Mouse (Mus musculus) MEL (cell line): ENCODE measurements around the gene Tmem82. TPM values are rescaled to one million over a fixed set of nuclear protein-coding genes. Genes with fewer than 3 reads are reported as not detected.

Experiments used
- DNase-seq: peaks from one replicate; pipeline ENCODE4 v3.0.0; 2011; ENCODE audit warnings: low read depth, low spot score
- H3K27ac ChIP-seq: 2 replicates; pipeline ENCODE4 v1.5.1; 2012; ENCODE audit warnings: low read depth, mild to moderate bottlenecking, control low read depth, low read length, moderate library complexity; ENCODE audit not compliant: control insufficient read depth
- H3K27me3 ChIP-seq, 2 experiments: fragments of 150-350 bp in 1 of 2; sonication (generic) in 1 of 2; 2 replicates each; pipeline ENCODE4 v1.6.1; 2012; ENCODE audit warnings: low read length in 2 of 2, mild to moderate bottlenecking in 2 of 2, improper control_type of control experiment in 1 of 2, moderate library complexity in 1 of 2; ENCODE audit not compliant: insufficient read depth in 2 of 2, control insufficient read depth in 1 of 2
- H3K36me3 ChIP-seq, 2 experiments: 2 replicates each; pipeline ENCODE4 v1.6.1; 2012 to 2014; ENCODE audit warnings: low read length in 2 of 2, improper control_type of control experiment in 1 of 2, inconsistent platforms in 1 of 2, mild to moderate bottlenecking in 1 of 2; ENCODE audit not compliant: insufficient read depth in 2 of 2, control insufficient read depth in 1 of 2
- H3K4me1 ChIP-seq, 2 experiments: fragments of 150-350 bp in 1 of 2; sonication (generic) in 1 of 2; 2 replicates each; pipeline ENCODE4 v1.6.1; 2012; ENCODE audit warnings: low read length in 2 of 2, improper control_type of control experiment in 1 of 2, mild to moderate bottlenecking in 1 of 2; ENCODE audit not compliant: insufficient read depth in 2 of 2, control insufficient read depth in 1 of 2
- H3K4me3 ChIP-seq, 2 experiments: fragments of 150-350 bp in 1 of 2; sonication (generic) in 1 of 2; 2 replicates each; pipeline ENCODE4 v1.5.1; 2012; ENCODE audit warnings: low read depth in 2 of 2, low read length in 2 of 2, mild to moderate bottlenecking in 2 of 2, moderate library complexity in 2 of 2, control low read depth in 1 of 2, improper control_type of control experiment in 1 of 2; ENCODE audit not compliant: control insufficient read depth in 1 of 2, insufficient read depth in 1 of 2
- H3K79me2 ChIP-seq: 2 replicates; pipeline ENCODE4 v1.6.1; 2012; ENCODE audit warnings: mild to moderate bottlenecking, low read length, moderate library complexity; ENCODE audit not compliant: control insufficient read depth, poor library complexity, insufficient read depth
- H3K9ac ChIP-seq: 2 replicates; pipeline ENCODE4 v1.6.1; 2012; ENCODE audit warnings: low read depth, mild to moderate bottlenecking, control low read depth, low read length, moderate library complexity; ENCODE audit not compliant: control insufficient read depth, poor library complexity, severe bottlenecking
- H3K9me3 ChIP-seq: fragments of 150-350 bp; sonication (generic); replicated peaks from 2 replicates; pipeline ENCODE4 v1.6.1; 2012; ENCODE audit warnings: mild to moderate bottlenecking, low read length, improper control_type of control experiment, moderate library complexity; ENCODE audit not compliant: insufficient read depth
- CHD1 ChIP-seq: IDR thresholded peaks from 2 replicates; pipeline ENCODE4 v1.6.1; 2012; ENCODE audit warnings: low read depth, mild to moderate bottlenecking, inconsistent platforms, low read length, improper control_type of control experiment
- CTCF ChIP-seq, 3 experiments: IDR thresholded peaks in 2 of 3; conservative IDR thresholded peaks in 1 of 3; 2 replicates each; pipeline ENCODE4 v1.5.1; 2011 to 2012; ENCODE audit warnings: low read length in 3 of 3, low read depth in 2 of 3, mild to moderate bottlenecking in 2 of 3, improper control_type of control experiment in 1 of 3, inconsistent platforms in 1 of 3, mixed read lengths in 1 of 3, moderate library complexity in 1 of 3; ENCODE audit not compliant: control insufficient read depth in 1 of 3, insufficient read depth in 1 of 3, poor library complexity in 1 of 3, severe bottlenecking in 1 of 3
- ELF1 ChIP-seq: IDR thresholded peaks from 2 replicates; pipeline ENCODE4 v1.6.1; 2014; ENCODE audit warnings: low read depth, mild to moderate bottlenecking, inconsistent platforms, low read length, improper control_type of control experiment, moderate library complexity
- EP300 ChIP-seq, 2 experiments: IDR thresholded peaks; 2 replicates each; pipeline ENCODE4 v1.6.1; 2011; ENCODE audit warnings: improper control_type of control experiment in 2 of 2, low read length in 2 of 2, low read depth in 1 of 2, mild to moderate bottlenecking in 1 of 2
- ETS1 ChIP-seq: IDR thresholded peaks from 2 replicates; pipeline ENCODE4 v1.6.1; 2012; ENCODE audit warnings: low read depth, mild to moderate bottlenecking, inconsistent platforms, low read length, improper control_type of control experiment, moderate library complexity
- HCFC1 ChIP-seq: IDR thresholded peaks from 2 replicates; pipeline ENCODE4 v1.6.1; 2012; ENCODE audit warnings: low read depth, mild to moderate bottlenecking, inconsistent platforms, low read length, improper control_type of control experiment, moderate library complexity
- MAFK ChIP-seq: IDR thresholded peaks from 2 replicates; pipeline ENCODE4 v1.6.1; 2011; ENCODE audit warnings: low read depth, mild to moderate bottlenecking, low read length, improper control_type of control experiment, borderline replicate concordance
- MAZ ChIP-seq: IDR thresholded peaks from 2 replicates; pipeline ENCODE4 v1.6.1; 2012; ENCODE audit warnings: low read depth, mild to moderate bottlenecking, inconsistent platforms, low read length, improper control_type of control experiment
- MXI1 ChIP-seq: IDR thresholded peaks from 2 replicates; pipeline ENCODE4 v1.6.1; 2011; ENCODE audit warnings: mild to moderate bottlenecking, low read depth, low read length, improper control_type of control experiment
- MYB ChIP-seq: IDR thresholded peaks from 2 replicates; pipeline ENCODE4 v1.6.1; 2011; ENCODE audit warnings: mild to moderate bottlenecking, low read depth, low read length, improper control_type of control experiment
- MYC ChIP-seq: IDR thresholded peaks from 2 replicates; pipeline ENCODE4 v1.6.1; 2011; ENCODE audit warnings: low read depth, mild to moderate bottlenecking, low read length, improper control_type of control experiment, moderate library complexity
- NRF1 ChIP-seq: IDR thresholded peaks from 2 replicates; pipeline ENCODE4 v1.6.1; 2014; ENCODE audit warnings: low read depth, mild to moderate bottlenecking, inconsistent platforms, low read length, improper control_type of control experiment, moderate library complexity; ENCODE audit not compliant: poor library complexity, insufficient read depth, severe bottlenecking
- POLR2AphosphoS5 ChIP-seq: IDR thresholded peaks from 2 replicates; pipeline ENCODE4 v1.6.1; 2012; ENCODE audit warnings: low read depth, borderline replicate concordance, mild to moderate bottlenecking, inconsistent platforms, low read length, moderate library complexity, mixed read lengths
- RAD21 ChIP-seq: IDR thresholded peaks from 2 replicates; pipeline ENCODE4 v1.6.1; 2011; ENCODE audit warnings: mild to moderate bottlenecking, low read depth, low read length, improper control_type of control experiment
- RCOR1 ChIP-seq: IDR thresholded peaks from 2 replicates; pipeline ENCODE4 v1.6.1; 2012; ENCODE audit warnings: low read depth, mild to moderate bottlenecking, inconsistent platforms, low read length, improper control_type of control experiment
- SIN3A ChIP-seq: IDR thresholded peaks from 2 replicates; pipeline ENCODE4 v1.6.1; 2012; ENCODE audit warnings: low read length, improper control_type of control experiment, inconsistent platforms
- SMC3 ChIP-seq: IDR thresholded peaks from 2 replicates; pipeline ENCODE4 v1.6.1; 2011; ENCODE audit warnings: low read depth, low read length, improper control_type of control experiment
- USF2 ChIP-seq, 2 experiments: IDR thresholded peaks; 2 replicates each; pipeline ENCODE4 v1.6.1; 2011 to 2012; ENCODE audit warnings: improper control_type of control experiment in 2 of 2, low read length in 2 of 2, borderline replicate concordance in 1 of 2, inconsistent platforms in 1 of 2, low read depth in 1 of 2, mild to moderate bottlenecking in 1 of 2; ENCODE audit not compliant: insufficient read depth in 1 of 2
- ZC3H11A ChIP-seq: IDR thresholded peaks from 2 replicates; pipeline ENCODE4 v1.6.1; 2012; ENCODE audit warnings: low read depth, mild to moderate bottlenecking, inconsistent platforms, low read length, improper control_type of control experiment
- polyA plus RNA-seq, 2 experiments: library from polyadenylated mRNA; stranded (reverse) in 1 of 2; unstranded in 1 of 2; fragments of >175 nt in 1 of 2; fragments of >200 nt in 1 of 2; gene quantifications; 2 replicates each; pipeline versions ENCODE4 v1.2.1 to v1.2.4; 2012; ENCODE audit warnings: low replicate concordance in 2 of 2, low read depth in 1 of 2; ENCODE audit not compliant: insufficient read length in 2 of 2, insufficient read depth in 1 of 2, missing spikeins in 1 of 2
- total RNA-seq: library from RNA; depleted of rRNA; stranded (reverse); fragments of 300-350 nt; gene quantifications from 2 replicates; pipeline ENCODE4 v1.2.3, GENCODE M21; 2012

Tmem82 gene
- total and polyA plus RNA-seq, 3 experiments = 0.21 TPM; not detected in 2

DNA sequence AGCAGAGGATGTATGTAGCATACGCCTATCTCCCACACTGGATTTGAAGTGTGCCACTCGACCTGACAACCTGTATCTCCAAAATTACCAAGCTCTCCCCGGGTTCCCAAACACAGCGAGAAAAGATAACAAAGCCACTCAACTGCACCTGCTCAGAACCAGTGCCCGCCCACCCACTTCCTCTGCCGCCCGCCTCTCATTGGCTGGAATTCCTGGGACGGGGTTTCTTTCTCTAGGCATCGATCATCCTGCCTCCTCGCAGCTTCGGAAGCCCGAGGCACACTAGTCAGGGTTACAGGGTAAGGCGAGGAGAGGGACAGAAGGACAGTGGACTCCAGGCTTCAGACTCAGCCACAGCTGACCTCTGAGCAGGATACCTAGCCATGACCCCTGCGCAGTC is 10.2 kb upstream of the Tmem82 start:
- no peak overlapping the region for H3K27ac ChIP-seq
- TF ChIP-seq USF2 (IDR thresholded peaks at IDR 0.05; ENCODE audit: borderline replicate concordance in 1 of 2, insufficient read depth in 1 of 2, low read depth in 1 of 2, low read length in 2 of 2) = no peak
- TF ChIP-seq MAZ = no peak
- no peak for TF ChIP-seq HCFC1
- TF ChIP-seq CHD1 = no peak
- TF ChIP-seq RCOR1 = no peak
- no peak for TF ChIP-seq ELF1
- no peak for TF ChIP-seq ZC3H11A
- no peak for TF ChIP-seq POLR2AphosphoS5
- no peak for TF ChIP-seq RAD21
- no peak for TF ChIP-seq ETS1
- no peak for TF ChIP-seq SMC3
- no peak for TF ChIP-seq CTCF (IDR thresholded peaks at IDR 0.05 in 2 of 3, conservative IDR thresholded peaks at IDR 0.05 in 1 of 3; ENCODE audit: control insufficient read depth in 1 of 3, insufficient read depth in 1 of 3, low read depth in 2 of 3, low read length in 3 of 3, poor library complexity in 1 of 3, severe bottlenecking in 1 of 3)
- no peak for TF ChIP-seq NRF1
- no peak for TF ChIP-seq MYC
- TF ChIP-seq MAFK = no peak
- no peak for TF ChIP-seq EP300 (IDR thresholded peaks at IDR 0.05; ENCODE audit: low read depth in 1 of 2, low read length in 2 of 2)
- TF ChIP-seq SIN3A = no peak
- no peak for TF ChIP-seq MYB
- no peak for DNase-seq
- peaks cover 0 to 1% of the 10 kb centered on the region in 2 experiments; a peak in 1 of 4 replicates for H3K36me3 ChIP-seq
- H3K9me3 ChIP-seq = no peaks in the 10 kb centered on the region
- no peaks in the 10 kb centered on the region for H3K27me3 ChIP-seq
- H3K79me2 ChIP-seq = no peaks in the 10 kb centered on the region
- no peaks in the 10 kb centered on the region for H3K4me1 ChIP-seq
- H3K4me3 ChIP-seq = no peak overlapping the region
- no peak overlapping the region for H3K9ac ChIP-seq

DNA sequence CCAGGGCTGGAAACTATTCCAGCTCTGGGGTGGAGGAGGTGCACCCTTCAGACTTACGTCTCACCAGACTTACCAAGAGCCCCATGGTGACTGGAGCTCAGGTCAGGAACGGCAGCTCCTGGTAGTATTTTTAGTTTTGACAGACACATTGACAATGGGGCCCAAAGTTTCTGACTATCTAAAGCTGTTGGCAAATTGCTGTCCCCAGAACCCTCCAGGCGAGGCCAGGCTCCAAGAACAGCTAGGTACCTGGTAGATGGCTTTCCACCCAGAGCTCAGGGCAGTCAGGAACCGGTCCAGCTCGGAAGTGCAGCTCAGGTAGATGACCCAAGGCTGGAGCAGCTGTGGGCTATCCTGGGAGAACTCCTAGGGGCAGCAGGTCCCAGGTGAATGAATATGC is 9.1 kb upstream of the Tmem82 start:
- Histone ChIP-seq H3K4me3 (no peak overlapping the region), H3K79me2 (no peaks in the 10 kb centered on the region), H3K9ac (no peak overlapping the region), H3K9me3 (no peaks in the 10 kb centered on the region), H3K27ac (no peak overlapping the region), H3K27me3 (no peaks in the 10 kb centered on the region), H3K4me1 (no peaks in the 10 kb centered on the region)
- DNase-seq = no peak
- no peak for TF ChIP-seq MXI1
- TF ChIP-seq, all 39 proteins: peak for 0
- H3K36me3 ChIP-seq = no peaks in the 10 kb centered on the region; a peak in 1 of 4 replicates
